Mouse (Mus musculus) liver, embryonic 11.5 days (tissue): ENCODE data around the gene Cldnd2. TPM values are rescaled to one million over a fixed set of nuclear protein-coding genes. Genes with fewer than 3 reads are reported as not detected.

Experiments
- ATAC-seq: fragments of 200-750 bp; cut with Nextera tagmentation; replicated peaks from 2 replicates; pipeline ENCODE4 v1.8.0; 2017; ENCODE audit warnings: moderate number of reproducible peaks, mild to moderate bottlenecking, moderate TSS enrichment, moderate library complexity; ENCODE audit not compliant: low FRiP score
- DNase-seq: peaks from one replicate; pipeline ENCODE4 v3.0.0-alpha.2; 2017; ENCODE audit warnings: low spot score
- H3K27ac ChIP-seq: fragments of 300-500 bp; sonication (generic); 2 replicates; pipeline ENCODE4 v1.5.1; 2014; ENCODE audit warnings: mild to moderate bottlenecking, low read depth, low read length, control low read depth
- H3K27me3 ChIP-seq: fragments of 300-500 bp; sonication (generic); replicated peaks from 2 replicates; pipeline ENCODE4 v1.6.1; 2014; ENCODE audit warnings: low read length, mixed read lengths; ENCODE audit not compliant: control insufficient read depth, insufficient read depth
- H3K36me3 ChIP-seq: fragments of 300-500 bp; sonication (generic); 2 replicates; pipeline ENCODE4 v1.6.1; 2014; ENCODE audit warnings: mild to moderate bottlenecking, low read length, moderate library complexity, mixed read lengths; ENCODE audit not compliant: control insufficient read depth, insufficient read depth
- H3K4me1 ChIP-seq: fragments of 300-500 bp; sonication (generic); replicated peaks from 2 replicates; pipeline ENCODE4 v1.6.1; 2014; ENCODE audit warnings: low read length, mixed read lengths; ENCODE audit not compliant: control insufficient read depth, insufficient read depth
- H3K4me2 ChIP-seq: fragments of 300-500 bp; sonication (generic); 2 replicates; pipeline ENCODE4 v1.6.1; 2014; ENCODE audit warnings: mild to moderate bottlenecking, control low read depth, moderate library complexity
- H3K4me3 ChIP-seq: fragments of 300-500 bp; sonication (generic); 2 replicates; pipeline ENCODE4 v1.5.1; 2014; ENCODE audit warnings: low read depth, low read length, control low read depth
- H3K9ac ChIP-seq: fragments of 300-500 bp; sonication (generic); 2 replicates; pipeline ENCODE4 v1.6.1; 2014; ENCODE audit warnings: low read depth, low read length, control low read depth
- H3K9me3 ChIP-seq: fragments of 300-500 bp; sonication (generic); 2 replicates; pipeline ENCODE4 v1.6.1; 2016; ENCODE audit warnings: low read length, inconsistent platforms, mixed read lengths; ENCODE audit not compliant: control insufficient read depth
- WGBS: fragments of 180-500 bp; shearing (Covaris S2); extraction: QIAGEN DNeasy Blood & Tissue Kit; methylation state at CpG from one replicate; pipeline ENCODE4 v1.1.7; 2014; 5-methylcytosine and 5-hydroxymethylcytosine counted together
- polyA plus RNA-seq: library from polyadenylated mRNA; unstranded; fragments of >200 nt; fragmentation: Nextera tagmentation; extraction: Ambion mirVana; gene quantifications from 2 replicates; pipeline ENCODE4 v1.2.1, GENCODE M21; 2014

Cldnd2 gene
- polyA plus RNA-seq, 1 experiment from 2014 or later, result not detected

DNA sequence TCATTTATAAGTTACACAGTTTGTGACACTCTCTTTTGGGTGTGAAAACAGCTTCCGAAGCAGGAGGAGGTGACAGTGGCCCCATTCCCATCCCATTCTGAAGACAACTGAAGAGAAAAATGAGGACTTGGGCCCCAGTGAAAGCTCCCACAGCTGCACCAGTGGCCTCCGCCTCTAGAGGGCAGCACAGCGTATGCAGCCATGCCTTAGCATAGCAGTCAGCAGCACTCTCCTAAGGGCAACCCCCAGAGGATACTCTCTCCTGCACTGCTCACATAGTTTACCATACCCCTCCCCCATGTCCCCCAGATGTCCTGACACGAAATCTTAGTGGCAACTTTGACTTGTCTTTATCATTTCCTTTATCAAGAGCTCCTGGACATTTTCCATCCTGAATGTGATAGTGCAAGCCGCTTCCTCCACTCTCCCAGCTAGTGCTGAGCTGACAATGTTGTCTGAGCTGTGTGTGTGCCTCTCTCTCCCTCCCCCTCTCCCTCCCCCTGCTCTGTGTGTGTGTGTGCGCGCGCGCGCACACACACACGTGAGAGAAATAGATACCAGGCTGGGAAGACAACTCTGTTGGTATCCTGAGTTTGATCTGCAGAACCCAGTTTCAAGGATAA is 17.5 kb upstream of the Cldnd2 start:
- ATAC-seq, result peak; percentile 90
- H3K9ac ChIP-seq, result no peak overlapping the region
- H3K36me3 ChIP-seq, result no peaks in the 10 kb centered on the region
- no peak overlapping the region for H3K4me3 ChIP-seq
- H3K27me3 ChIP-seq, result no peaks in the 10 kb centered on the region
- DNase-seq, result peak; percentile 72
- H3K9me3 ChIP-seq, result no peaks in the 10 kb centered on the region
- 17% methylated on average over 11 of the region's 11 CpGs for WGBS
- peaks cover 3% of the 10 kb centered on the region; the same call in 1 of the 2 replicates for H3K4me1 ChIP-seq
- peak overlapping the region; percentile 35 for H3K4me2 ChIP-seq
- H3K27ac ChIP-seq, result no peak overlapping the region

- no peak overlapping the region for H3K4me3 ChIP-seq
- H3K9ac ChIP-seq, result no peak overlapping the region
- no peaks in the 10 kb centered on the region for H3K9me3 ChIP-seq
- ATAC-seq (no peak), DNase-seq (no peak)
- no peak overlapping the region for H3K4me2 ChIP-seq
- H3K27me3 ChIP-seq, result no peaks in the 10 kb centered on the region
- no peak overlapping the region for H3K27ac ChIP-seq
- no peaks in the 10 kb centered on the region for H3K36me3 ChIP-seq
- 76% methylated on average over 3 of the region's 3 CpGs for WGBS
- peaks cover 3% of the 10 kb centered on the region; the same call in 1 of the 2 replicates for H3K4me1 ChIP-seq
Measured at GRCm38 (mm10) chr7:43423991-43424625, 16.5 kb upstream of the Cldnd2 start.

DNA sequence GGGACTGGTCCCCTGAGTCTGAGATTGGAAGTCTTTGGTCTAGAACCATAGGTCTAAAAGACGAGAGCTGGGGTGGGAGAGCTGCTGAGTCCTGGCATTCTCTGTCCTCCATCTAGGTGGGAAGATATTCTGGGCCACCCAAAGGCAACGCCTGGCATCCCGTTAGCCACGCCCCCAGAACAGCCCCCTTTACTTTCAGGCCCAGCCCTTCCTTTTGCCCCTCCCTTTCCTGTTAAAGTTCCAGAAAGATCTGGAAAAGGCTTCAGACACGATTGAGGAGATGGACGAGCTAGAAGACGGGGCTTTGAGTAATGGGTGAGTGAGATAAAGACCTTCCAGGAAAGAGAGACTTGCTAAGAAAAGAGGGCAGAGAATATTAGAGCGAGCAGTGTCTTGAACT is 13.2 kb upstream of the Cldnd2 start, which contains the start of gene Lim2:
Lim2 (plus strand) TSS at position 265 of the 400 bp plus-strand sequence.
- WGBS, result 66% methylated on average over 8 of the region's 8 CpGs
- Histone ChIP-seq H3K27ac (no peak within 1 kb of the TSS), H3K36me3 (no peaks in the 10 kb centered on the region), H3K27me3 (no peaks in the 10 kb centered on the region), H3K4me3 (no peak within 1 kb of the TSS), H3K4me2 (no peak within 1 kb of the TSS), H3K4me1 (peaks cover 3% of the 10 kb centered on the region; the same call in 1 of the 2 replicates), H3K9ac (no peak within 1 kb of the TSS), H3K9me3 (no peaks in the 10 kb centered on the region)
- no peak for ATAC-seq
- no peak for DNase-seq

DNA sequence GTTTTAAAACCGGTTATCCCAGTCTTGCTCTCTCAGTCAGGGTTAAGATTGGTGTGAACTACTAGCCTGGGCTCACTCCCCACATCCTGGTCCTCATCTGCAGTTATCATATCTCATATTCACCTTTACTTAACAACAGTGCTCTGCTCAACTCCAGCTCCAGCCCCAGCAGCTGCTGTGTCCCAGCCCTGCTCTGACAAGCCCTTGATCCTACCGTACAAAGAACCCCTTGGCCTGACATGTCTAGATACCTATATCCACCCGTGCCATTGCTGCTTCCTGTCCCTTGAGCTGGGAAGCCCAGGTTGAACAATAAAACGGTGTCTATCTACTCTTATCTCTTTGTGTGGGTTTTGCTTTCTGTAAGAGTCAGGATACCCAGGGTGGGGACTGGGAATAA is 11.1 kb upstream of the Cldnd2 start:
- Histone ChIP-seq H3K27me3 (no peaks in the 10 kb centered on the region), H3K9me3 (no peaks in the 10 kb centered on the region), H3K4me1 (no peaks in the 10 kb centered on the region), H3K4me3 (no peak overlapping the region), H3K9ac (no peak overlapping the region), H3K27ac (no peak overlapping the region), H3K36me3 (no peaks in the 10 kb centered on the region), H3K4me2 (no peak overlapping the region)
- no peak for ATAC-seq
- 39% methylated on average over 4 of the region's 4 CpGs for WGBS
- DNase-seq, result no peak

DNA sequence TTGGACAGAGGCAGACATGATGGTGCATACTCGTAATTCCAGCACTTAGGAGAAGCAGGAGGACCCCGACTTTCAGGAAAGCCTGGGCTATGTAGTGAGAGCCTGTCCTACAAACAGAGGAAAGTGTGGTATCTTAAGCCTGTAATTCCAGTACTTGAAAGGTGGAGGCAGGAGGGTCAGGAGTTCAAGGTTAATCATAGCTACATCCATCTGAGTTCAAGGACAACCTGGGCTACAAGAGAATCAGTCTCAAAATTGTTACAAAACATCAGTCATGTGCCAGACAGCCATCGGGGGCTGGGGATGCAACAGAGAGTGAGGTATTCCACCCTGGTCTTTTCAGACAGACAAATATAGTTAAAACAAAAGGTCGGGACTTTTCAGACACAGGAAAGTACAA is 7.7 kb upstream of the Cldnd2 start:
- no peak overlapping the region for H3K9ac ChIP-seq
- 79% methylated on average over 4 of the region's 4 CpGs for WGBS

GRCm38 (mm10) chr7:43434676-43435075 is 5.9 kb upstream of the Cldnd2 start:
- Histone ChIP-seq H3K4me1 (no peaks in the 10 kb centered on the region), H3K27ac (no peak overlapping the region), H3K9me3 (no peaks in the 10 kb centered on the region), H3K9ac (no peak overlapping the region), H3K27me3 (no peaks in the 10 kb centered on the region), H3K4me2 (no peak overlapping the region), H3K36me3 (no peaks in the 10 kb centered on the region), H3K4me3 (no peak overlapping the region)
- ATAC-seq, result no peak
- 83% methylated on average over 5 of the region's 5 CpGs for WGBS
- no peak for DNase-seq

More for the DNA sequence above, 7.7 kb upstream of the Cldnd2 start:
- Histone ChIP-seq H3K4me1 (no peaks in the 10 kb centered on the region), H3K27ac (no peak overlapping the region), H3K27me3 (no peaks in the 10 kb centered on the region), H3K4me3 (no peak overlapping the region), H3K36me3 (no peaks in the 10 kb centered on the region), H3K4me2 (no peak overlapping the region), H3K9me3 (no peaks in the 10 kb centered on the region)
- DNase-seq (no peak), ATAC-seq (no peak)

- ATAC-seq (no peak), DNase-seq (no peak)
- no peaks in the 10 kb centered on the region for H3K36me3 ChIP-seq
- H3K4me3 ChIP-seq, result no peak within 1 kb of the TSS
- H3K27ac ChIP-seq, result no peak within 1 kb of the TSS
- H3K4me1 ChIP-seq, result no peaks in the 10 kb centered on the region
- H3K9me3 ChIP-seq, result no peaks in the 10 kb centered on the region
- 59% methylated on average over 10 of the region's 10 CpGs for WGBS
- no peak within 1 kb of the TSS for H3K4me2 ChIP-seq
- no peak within 1 kb of the TSS for H3K9ac ChIP-seq
- no peaks in the 10 kb centered on the region for H3K27me3 ChIP-seq
Measured at GRCm38 (mm10) chr7:43436341-43437255, 4.0 kb upstream of the Cldnd2 start, which contains the start of gene Nkg7. Nkg7 (plus strand) TSS chr7:43437073.

GRCm38 (mm10) chr7:43438611-43439010 is 2.0 kb upstream of the Cldnd2 start:
- no peak for ATAC-seq

More at GRCm38 (mm10) chr7:43438611-43439010, 2.0 kb upstream of the Cldnd2 start:
- DNase-seq, result no peak
- Histone ChIP-seq H3K9ac (no peak overlapping the region), H3K4me2 (no peak overlapping the region), H3K36me3 (no peaks in the 10 kb centered on the region), H3K4me3 (no peak overlapping the region), H3K27me3 (no peaks in the 10 kb centered on the region), H3K4me1 (peaks cover 7% of the 10 kb centered on the region), H3K27ac (no peak overlapping the region), H3K9me3 (no peaks in the 10 kb centered on the region)
- WGBS, result 57% methylated on average over 4 of the region's 4 CpGs
